Mouse (Mus musculus): Measurements from ENCODE around the gene Cln6.

GRCm38 (mm10) chr9:62838506-62839171, at the start of gene Cln6:
- TF ChIP-seq TBP (IDR thresholded peaks at IDR 0.05; ENCODE audit: low read depth, low read length) (0 out of 2 replicates have a peak, but pooled peaks have one; percentile 47), ZC3H11A (IDR thresholded peaks at IDR 0.05; ENCODE audit: low read depth, low read length) (no peak), MAZ (IDR thresholded peaks at IDR 0.05; ENCODE audit: low read depth, low read length) (peak; percentile 90; the same call in 1 of the 2 replicates), POLR2A (IDR thresholded peaks at IDR 0.05; ENCODE audit: control insufficient read depth in 1 of 2, insufficient read depth in 1 of 2, low read depth in 1 of 2, low read length in 2 of 2, poor library complexity in 1 of 2) (peak; percentile 56 to 89), TCF12 (IDR thresholded peaks at IDR 0.05; ENCODE audit: low read depth, low read length) (no peak), ZNF384 (IDR thresholded peaks at IDR 0.05; ENCODE audit: low read depth, low read length) (no peak), ZMIZ1 (IDR thresholded peaks at IDR 0.05; ENCODE audit: low read depth, low read length) (peak; percentile 66), SIN3A (IDR thresholded peaks at IDR 0.05; ENCODE audit: low read length) (peak; percentile 45; the same call in 1 of the 2 replicates), CTCF (IDR thresholded peaks at IDR 0.05 in 2 of 3, conservative IDR thresholded peaks at IDR 0.05 in 1 of 3; ENCODE audit: control insufficient read depth in 1 of 3, insufficient read depth in 1 of 3, low read depth in 2 of 3, low read length in 3 of 3, poor library complexity in 1 of 3, severe bottlenecking in 1 of 3) (no peak), USF1 (IDR thresholded peaks at IDR 0.05; ENCODE audit: low read depth, low read length) (no peak), HCFC1 (IDR thresholded peaks at IDR 0.05; ENCODE audit: low read depth, low read length) (peak; percentile 12; the same call in 1 of the 2 replicates), GATA1 (IDR thresholded peaks at IDR 0.05; ENCODE audit: low read depth, low read length) (no peak), ZKSCAN1 (IDR thresholded peaks at IDR 0.05; ENCODE audit: low read depth, low read length) (no peak)

Measured in MEL (cell line).